Mouse (Mus musculus) heart, adult 18-20 months (tissue): ENCODE data around the gene Aif1. TPM values are rescaled to one million over a fixed set of nuclear protein-coding genes. Genes with fewer than 3 reads are reported as not detected.

Experiments
- DNase-seq, 2 experiments: peaks; one replicate each; pipeline ENCODE4 v3.0.0; 2021 to 2022; ENCODE audit warnings: mixed read lengths in 1 of 2
- total RNA-seq, 2 experiments: library from RNA; stranded (reverse); gene quantifications; 2 replicates each; pipeline ENCODE4 v1.2.3; 2021

Aif1 gene
- total RNA-seq, 2 experiments from 2014 or later, result 3.7 to 4.8 TPM

DNA sequence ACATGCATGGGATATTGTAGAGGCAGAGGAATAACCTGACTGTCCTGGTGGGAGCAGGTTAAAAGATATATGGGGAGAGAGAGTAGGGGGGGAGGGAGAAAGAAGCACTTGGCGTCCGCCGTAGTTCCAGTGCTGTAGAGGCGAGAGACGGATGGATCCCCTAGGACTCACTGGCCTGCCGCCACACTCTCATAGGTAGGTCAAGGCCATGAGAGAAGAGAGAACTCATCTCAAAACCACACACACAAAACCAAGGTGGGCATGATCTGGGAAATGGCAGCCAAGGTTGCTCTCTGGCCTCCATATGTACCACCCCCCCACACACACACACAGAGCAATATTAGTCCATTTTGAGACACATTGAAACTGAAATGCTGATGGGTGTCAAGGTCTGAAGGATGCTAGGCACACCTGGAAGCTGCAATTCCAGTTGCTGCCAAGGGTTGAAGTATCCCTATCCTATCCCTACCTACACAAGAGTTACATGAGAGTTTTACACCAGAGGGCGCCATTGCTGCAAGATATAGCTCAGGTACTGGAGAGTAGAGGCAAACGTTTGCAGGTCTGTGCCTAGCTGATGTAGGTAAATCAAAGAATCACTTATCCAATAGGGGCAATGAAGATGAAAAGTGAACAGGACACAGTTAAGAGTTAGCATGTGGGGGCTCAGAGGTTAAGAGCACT, 9.4 kb downstream of the Aif1 start:
- peak; percentile 66 to 73 for DNase-seq

DNA sequence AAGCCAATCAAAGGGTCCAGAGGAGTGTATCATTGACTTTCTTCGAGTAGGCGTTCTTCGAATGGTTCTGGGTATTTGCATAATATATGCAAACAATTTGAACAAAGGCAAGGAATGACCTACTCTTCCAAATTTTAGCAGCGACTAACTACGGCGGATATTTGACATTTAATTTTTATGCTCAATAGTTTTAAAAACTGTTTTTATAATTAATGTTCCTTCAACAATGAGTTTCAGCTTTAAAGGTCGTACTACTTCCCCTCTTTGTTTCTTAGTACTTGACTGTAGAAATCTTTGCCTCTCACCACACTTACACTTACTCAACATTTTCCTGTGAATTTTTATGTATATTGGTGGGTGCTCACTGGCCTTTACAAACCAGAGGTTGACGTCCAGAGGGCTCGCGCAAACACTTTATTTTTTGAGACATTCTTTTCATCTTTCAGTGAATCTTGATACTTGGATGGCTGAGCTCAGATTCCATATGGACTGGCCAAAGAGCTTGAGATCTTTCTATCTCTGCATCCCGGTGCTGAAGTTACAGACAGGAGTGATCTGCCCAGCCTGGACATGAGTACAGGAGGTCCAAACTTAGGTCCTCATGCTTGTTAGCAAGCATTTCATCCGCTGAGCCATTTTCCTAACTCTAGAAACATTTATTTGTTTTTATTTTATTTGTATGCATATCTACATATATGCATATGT, 10.3 kb downstream of the Aif1 start:
- DNase-seq, result no peak

GRCm38 (mm10) chr17:35164568-35165450, 11.1 kb downstream of the Aif1 start, which contains the start of gene Prrc2a:
Gene Prrc2a (minus strand): TSS chr17:35164897.
- peak; percentile 97 to 99 for DNase-seq

- no peak for DNase-seq
These were observed 11.7 kb downstream of the Aif1 start for GRCm38 (mm10) chr17:35164218-35164567.

DNA sequence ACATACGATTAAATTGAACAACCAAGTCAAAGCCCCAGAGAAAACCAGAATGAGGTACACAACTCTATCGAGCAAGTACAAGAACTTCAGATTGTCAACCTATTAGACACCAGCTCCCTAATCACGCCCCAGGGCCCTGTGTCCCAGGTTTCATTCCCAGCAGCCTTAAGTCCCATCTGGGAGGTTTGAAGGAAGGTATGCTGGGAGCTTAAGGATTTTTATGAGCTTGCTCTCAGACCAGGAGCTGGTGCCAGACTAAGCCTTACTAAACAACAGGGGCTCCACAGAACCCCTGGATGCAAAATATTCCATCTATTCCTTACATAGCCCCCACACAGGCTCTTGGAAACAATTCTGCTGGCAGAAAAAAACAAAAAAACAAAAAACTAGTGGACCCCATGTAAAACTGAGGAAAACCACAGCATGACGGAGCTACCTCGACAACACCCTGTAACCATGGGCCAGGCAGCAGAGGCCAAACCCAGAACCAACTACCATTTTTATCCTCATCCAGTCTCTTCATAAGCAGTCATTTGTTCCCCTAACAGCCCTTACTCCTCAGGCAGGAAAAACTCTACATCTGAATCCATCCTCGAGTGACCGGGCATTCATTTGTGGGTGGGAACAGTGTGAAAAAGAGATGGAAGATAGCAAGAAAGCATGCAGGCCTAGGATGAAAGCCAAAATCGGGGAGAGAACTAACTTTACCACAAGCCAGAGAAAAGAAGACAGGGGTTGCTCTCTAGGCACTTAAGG, 12.4 kb downstream of the Aif1 start:
- no peak for DNase-seq

- peak; percentile 60 to 70 for DNase-seq
These were observed 13.1 kb downstream of the Aif1 start for GRCm38 (mm10) chr17:35162730-35163129.

- DNase-seq, result no peak
These were observed 13.7 kb downstream of the Aif1 start for GRCm38 (mm10) chr17:35162121-35162520.

GRCm38 (mm10) chr17:35161421-35161820, 14.4 kb downstream of the Aif1 start:
- DNase-seq, result no peak

- DNase-seq, result no peak
These were observed 16.2 kb downstream of the Aif1 start for GRCm38 (mm10) chr17:35159638-35160037.

- DNase-seq, result no peak
These were observed 16.8 kb downstream of the Aif1 start for GRCm38 (mm10) chr17:35158850-35159593.

DNA sequence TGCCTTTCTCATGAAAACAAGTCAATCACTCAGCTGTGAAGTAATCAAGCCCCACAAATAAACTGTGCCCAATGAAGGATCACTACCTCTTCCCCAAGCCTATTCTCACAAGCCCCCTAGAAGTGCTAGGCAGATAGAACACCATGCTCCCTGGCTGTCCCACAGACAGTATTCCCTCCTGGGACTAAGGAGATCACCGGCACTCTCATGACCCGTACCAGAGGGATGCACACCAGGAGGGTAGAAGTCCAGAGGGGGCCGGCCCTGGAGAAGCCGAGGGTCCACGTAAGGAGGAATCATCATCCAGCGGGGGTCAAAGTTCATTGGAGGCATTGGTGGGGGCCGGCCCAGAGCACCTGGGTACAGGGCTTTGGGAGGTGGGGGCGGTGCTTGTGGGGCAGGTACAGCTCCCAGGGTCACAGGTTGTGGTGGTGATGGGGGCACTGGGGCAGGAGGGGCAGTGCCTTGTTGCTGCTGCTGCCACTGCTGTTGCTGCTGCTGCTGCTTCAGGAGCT, 18.1 kb downstream of the Aif1 start:
- no peak for DNase-seq

- no peak for DNase-seq
These were observed 18.6 kb downstream of the Aif1 start for GRCm38 (mm10) chr17:35157254-35157653.

DNA sequence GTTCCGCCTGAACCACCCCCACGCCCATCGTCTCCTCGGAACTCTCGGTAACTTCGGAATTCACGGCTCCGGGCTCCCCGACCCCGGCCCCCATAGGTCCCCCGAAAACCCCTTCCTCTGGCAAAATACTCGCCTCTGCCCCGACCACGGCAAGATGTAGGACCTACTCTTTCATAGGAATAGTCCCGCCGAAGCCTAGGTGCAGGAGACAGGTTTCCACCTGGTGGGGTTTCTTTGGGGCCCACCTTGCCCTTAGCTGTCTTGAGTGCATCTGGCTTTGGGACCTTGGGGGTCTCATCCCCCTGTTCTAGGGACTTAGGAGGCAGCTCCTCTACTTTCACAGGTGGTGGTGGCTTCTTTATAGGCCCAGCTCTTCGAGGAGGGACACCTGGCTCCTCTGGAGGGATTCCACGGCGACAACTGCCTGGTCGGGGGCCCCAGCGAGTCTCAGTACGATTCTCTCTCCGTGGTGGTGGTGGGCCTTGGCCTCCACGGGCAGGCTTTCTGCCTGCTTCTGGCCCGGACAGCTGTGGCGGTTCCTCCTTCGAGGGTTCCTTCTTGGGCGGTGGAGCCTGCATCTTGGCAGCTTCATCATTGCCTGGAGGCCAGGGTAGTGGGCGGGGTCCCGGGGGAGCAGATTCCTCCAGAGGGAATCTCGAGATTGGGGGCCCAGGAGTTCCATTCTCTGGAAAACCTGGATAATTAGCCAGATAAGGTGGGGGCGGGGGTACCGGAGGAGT, 19.2 kb downstream of the Aif1 start:
- no peak for DNase-seq

DNA sequence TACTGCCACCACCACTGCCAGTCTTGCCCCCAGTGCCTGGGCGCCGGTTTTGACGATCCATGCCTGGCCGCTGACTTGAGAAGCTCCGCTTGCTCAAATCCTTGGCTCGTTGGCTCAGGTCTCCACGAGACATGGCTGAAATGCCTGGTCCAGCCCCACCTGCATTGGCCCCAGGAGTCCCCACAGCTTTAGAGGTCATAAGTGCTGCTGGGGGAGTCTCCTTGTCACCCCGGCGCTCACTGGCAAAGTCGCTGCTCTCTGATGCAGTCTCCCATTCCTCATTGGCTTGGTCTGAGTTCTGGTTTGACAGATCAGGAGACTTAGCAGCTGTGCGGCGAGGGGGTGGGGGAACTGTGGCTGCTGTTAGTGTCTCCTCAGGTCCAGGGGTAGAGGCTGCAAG, 20.4 kb downstream of the Aif1 start:
- DNase-seq, result no peak

- DNase-seq, result no peak
These were observed 21.3 kb downstream of the Aif1 start for GRCm38 (mm10) chr17:35154616-35155015.

DNA sequence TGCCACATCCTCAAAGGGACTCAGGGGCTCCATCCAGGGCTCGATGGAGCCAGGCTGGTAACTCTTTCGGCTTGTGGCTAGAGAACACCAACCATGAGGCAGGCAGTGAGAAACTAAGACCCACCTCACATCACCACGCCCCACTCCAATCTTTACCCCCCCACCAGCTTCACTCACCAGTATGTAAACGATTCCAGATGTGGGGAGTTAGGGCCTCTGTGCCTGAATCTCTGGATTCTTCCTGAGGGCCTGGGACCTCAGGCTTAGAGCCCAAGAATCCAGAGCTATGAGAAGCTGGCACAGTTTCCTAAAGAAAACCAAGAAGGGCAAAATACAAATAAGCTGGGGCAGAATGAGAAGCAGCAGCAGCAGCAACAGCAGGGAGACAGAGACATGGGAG, 21.9 kb downstream of the Aif1 start:
- no peak for DNase-seq

GRCm38 (mm10) chr17:35153077-35153476, 22.8 kb downstream of the Aif1 start:
- no peak for DNase-seq

GRCm38 (mm10) chr17:35152121-35152520, 23.7 kb downstream of the Aif1 start:
- DNase-seq, result no peak

DNA sequence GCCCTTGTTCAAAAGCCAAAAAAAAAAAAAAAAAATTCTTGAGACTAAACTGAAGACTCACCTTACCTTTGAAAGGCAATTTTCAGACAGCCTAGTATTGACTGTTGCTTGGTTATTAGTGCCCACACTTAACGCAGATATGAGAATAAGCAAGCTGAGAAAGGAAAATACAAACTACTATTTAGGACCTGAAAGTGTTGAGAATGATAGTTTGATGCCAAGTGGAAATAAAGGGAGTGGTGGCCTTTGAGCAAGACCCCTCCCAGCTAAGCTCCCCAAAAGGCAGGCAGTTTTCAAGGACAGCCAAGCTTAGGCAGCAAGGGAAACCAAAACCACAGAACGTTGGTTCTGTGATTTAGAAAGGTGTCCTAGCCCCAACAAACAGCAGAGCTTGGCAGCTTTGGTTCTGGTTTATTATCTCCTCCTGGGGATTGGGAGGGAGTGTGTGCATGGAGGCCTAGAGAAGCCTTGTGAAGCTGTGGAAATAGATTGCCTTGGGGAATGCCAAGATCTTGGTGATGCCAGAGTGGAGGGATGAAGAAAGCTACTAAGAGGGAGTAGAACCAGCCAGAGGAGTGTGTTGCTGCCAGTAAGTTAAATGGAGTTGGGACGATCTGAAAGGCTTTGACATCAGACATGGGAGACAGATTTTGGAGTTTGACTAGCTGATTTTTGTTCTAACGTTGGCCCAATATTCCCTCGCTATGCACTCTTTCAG, 27.8 kb downstream of the Aif1 start:
- DNase-seq, result no peak

DNA sequence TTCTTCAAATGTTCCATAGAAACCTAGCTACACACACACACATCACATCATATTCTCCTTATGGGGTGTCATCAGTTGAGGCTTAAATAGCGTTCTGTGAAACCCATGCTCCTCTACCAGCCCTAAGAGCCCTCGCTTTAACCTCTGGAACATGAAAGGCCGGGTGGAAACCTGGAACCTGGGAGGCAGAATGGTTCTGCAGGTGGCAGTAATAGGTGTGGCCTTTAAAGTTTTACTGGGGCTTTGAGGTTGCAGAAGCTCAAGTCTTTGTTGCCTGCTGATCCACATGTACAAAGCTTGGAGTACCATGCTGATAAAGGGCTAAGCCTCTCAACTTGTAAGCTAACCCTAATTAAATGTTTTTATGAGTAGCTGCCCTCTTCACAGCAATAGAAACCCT, 28.5 kb downstream of the Aif1 start:
- DNase-seq, result no peak
